Mouse (Mus musculus) T-helper 2 cell (primary cell): ENCODE data around the gene Ak3.

Experiments used
- in situ Hi-C: fragments of 300-600 bp; cut with MboI, MseI; formaldehyde crosslinking; loops from one replicate; pipeline ENCODE4 v1.15.1; 2025; ENCODE audit warnings: high pct_unique_total_duplicates

Ak3 gene

DNA sequence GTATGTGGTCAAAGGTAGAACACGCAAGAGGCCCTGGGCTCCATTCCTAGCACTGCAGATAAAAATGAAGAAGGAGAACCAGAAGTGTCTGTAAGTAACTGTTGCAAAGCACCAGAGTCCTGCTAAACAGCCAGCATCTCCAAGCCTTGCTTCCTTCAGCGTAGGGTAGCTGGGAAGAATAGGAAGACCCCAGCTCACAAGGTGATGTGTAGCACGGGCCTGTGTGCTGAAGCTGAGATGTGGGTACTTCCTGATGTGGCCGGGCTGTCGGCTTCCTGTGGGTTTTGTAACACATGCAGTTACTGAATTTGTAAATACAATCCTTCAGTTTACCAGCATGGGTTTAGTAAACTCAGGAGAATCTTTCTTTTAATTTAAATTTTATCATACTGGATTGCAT lies 52.4 kb downstream of the Ak3 start:
- in situ Hi-C loops: loop anchor here (25.0 kb wide), 1 partner anchor 1558 kb away; the partner anchor contains the start of gene Pum3

DNA sequence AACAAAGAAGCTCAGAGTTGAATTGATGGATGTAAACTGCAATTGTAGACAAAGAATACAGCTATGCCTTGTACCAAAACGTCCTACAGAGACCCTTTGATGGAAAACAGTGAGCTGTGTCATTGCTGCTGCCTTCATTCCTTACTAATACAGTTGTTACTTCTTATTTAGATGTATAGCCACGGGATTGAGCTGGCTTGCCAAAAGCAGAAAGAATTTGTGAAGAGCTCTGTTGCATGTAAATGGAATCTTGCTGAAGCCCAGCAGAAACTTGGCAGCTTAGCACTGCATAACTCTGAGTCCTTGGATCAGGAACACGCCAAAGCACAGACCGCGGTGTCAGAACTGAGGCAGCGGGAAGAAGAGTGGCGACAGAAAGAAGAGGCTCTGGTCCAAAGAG lies 52.9 kb downstream of the Ak3 start:
- in situ Hi-C loops: loop anchor here (25.0 kb wide), 1 partner anchor 1558 kb away; the partner anchor contains the start of gene Pum3

DNA sequence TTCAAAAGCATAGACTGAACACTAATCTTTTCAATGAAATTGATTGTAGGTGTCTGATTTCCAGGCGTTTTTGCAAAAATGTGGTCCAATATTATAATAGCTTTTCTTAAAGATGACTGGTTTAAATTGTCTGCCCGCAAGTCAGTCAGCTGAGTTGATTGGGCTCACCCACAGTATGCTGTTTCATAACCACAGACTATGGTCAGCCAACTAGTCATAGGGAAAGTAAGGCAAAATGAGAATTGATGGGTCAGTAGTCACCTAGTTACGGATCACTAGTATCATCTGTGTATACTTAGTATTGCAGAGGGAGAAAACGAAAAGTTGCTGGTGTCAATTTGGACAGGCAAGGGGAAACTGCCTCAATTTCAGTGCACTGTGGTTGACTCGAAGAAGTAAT lies 56.4 kb downstream of the Ak3 start:
- in situ Hi-C loops: loop anchor here (25.0 kb wide), 1 partner anchor 1554 kb away; the partner anchor contains the start of gene Pum3

DNA sequence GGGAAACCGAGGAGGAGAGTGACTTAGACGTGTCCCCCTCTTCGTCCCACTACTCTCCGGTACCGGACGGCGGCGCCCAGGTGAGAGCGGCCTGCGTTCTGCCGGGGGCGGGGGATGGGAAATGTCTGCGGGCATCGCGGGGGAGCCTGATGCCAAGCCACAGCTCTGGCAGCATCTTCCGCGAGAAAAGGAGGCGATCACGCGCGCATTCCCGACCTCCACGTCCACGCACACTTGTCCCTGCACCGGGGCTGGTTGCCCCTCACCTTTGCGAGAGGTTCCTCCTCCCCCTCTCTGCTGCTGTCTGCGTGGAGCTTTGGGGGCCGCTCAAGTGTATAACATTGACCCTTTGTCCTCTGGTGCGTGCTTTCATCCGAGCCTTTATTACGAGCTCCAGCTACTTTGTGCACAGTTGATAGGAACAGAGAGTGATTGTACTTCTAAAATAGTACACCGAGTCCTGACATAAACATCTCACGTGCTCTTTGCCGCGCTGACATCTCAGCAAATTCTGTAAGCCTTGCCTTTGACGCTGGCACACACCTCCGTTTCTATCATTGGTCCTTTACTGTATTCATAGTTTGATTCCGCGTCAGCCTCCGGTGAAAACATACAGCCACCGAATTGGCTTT lies 57.1 kb downstream of the Ak3 start:
- in situ Hi-C loops: loop anchor here (25.0 kb wide), 1 partner anchor 1553 kb away; the partner anchor contains the start of gene Pum3

DNA sequence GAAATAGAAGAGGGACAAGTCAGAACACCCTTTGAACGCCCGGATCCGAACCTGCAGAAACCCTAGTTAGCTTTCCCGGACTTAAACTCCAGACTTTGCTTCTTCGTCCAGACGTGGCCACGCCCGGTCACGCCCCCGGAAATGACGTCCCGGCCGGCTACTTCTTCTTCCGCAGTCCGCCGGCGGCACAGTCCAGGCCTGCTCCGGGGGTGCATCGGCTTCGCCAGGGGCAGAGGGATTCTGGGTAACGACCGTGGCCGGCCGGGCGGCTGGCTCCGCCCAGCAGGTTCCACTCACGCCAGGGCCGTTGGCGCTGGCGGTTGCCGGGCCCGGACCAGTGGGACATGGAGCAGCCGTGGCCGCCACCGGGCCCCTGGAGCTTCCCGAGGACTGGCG lies 57.6 kb downstream of the Ak3 start, which contains the start of gene Cdc37l1:
Cdc37l1 (plus strand) TSS at position 159 of the 396 bp plus-strand sequence.
- in situ Hi-C loops: loop anchor here (25.0 kb wide), 1 partner anchor 1553 kb away; the partner anchor contains the start of gene Pum3

DNA sequence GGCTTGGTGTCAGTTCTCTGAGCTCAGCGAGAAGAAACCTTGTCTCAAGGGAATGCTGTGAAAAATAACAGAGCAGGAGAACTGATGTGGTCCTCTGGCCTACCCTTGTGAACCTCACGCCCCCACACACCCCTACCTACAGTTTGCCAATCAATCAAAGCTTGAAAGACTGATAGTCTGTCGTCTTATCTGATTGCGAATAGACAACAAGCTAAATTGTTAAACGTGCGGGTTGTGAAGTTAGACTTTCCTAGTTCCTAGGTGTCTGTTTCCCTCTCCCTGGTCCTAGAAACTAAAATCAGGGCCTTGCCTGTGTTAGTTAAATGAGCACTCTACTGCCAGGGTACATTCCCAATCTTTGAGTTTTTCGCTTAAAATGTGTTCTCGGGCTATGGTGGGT lies 58.2 kb downstream of the Ak3 start:
- in situ Hi-C loops: loop anchor here (25.0 kb wide), 1 partner anchor 1552 kb away; the partner anchor contains the start of gene Pum3

DNA sequence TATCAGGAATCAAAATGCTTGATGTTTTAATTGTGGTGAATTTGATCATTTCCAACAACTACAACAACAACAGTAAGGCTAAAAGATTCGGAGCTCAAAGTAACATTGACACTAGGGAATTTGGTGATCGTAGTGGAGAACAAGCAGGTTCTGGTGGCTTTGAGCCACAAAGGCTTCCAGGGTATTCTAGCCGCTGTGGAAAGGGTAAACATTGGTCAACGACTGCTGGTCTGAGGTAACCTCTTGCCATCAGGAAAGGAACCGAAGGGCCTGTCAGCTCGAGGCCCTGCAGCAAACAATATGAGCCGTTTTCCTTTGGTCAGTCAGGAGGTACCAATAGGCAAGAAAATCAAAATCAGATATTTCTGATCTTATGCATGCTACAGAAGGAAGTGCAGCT lies 65.1 kb downstream of the Ak3 start:
- in situ Hi-C loops: loop anchor here (25.0 kb wide), 1 partner anchor 1545 kb away; the partner anchor contains the start of gene Pum3

DNA sequence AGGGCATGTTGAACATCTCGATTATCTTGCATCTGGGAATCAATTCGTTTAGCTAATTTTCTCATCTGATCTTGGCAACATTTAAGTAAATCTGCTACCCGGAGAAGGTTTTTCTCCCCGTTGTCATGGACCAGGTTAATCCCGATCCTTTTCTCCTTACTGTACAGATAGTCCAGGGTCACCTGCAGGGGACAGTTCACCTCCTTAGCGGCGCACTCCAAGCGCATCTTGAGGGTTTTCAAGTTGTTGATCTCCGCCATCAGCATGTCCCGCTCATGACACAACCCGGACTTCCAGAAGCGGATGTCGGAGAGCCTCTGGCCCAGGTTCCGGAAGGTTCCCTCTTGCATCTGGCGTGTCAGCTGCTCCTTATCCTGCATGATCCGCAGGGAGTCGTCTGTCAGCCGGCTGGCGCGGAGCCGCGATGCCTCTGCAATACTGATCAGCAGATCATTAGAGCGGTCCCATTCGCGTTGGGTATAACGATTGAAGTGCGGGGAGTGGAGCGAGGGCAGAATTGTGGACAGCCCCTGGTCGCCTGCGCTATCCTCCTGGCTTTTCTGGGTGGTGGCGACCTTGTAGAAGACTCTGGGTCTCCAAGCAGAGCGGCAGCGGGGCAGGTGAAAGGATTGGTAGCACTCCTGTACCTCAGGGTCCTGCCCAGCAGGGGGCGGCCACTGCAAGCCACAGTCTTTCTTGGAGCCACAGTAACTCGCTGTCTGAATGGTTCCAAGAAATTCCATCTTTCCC lies 72.7 kb downstream of the Ak3 start:
- in situ Hi-C loops: loop anchor here (25.0 kb wide), 1 partner anchor 1538 kb away; the partner anchor contains the start of gene Pum3
